Mouse (Mus musculus): ENCODE measurements around the gene Gas7. TPM values are rescaled to one million over a fixed set of nuclear protein-coding genes. Genes with fewer than 3 reads are reported as not detected.

The Gas7 gene
- polyA plus RNA-seq, 1 experiment: 14.2 TPM

DNA sequence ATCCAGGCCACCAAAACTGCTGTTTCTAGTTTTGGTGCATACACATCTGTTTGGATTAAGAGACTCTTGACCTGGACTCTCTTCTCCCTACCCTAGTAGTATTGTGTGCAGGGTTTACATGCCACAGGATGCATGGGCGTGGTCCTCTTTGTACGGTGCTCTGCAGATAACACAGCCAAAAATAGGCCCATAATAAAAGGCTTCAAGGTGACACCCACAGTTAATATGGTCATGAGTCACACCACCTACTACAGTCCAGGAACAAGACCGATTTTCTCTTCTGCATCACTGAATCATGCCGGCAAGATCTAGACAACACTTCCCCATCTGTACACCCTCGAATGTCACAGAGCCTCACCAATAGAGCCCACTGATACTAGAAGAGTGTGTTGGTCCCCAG lies 266.2 kb downstream of the Gas7 start:
- DNase-seq (ENCODE audit: low read depth): no peak

GRCm38 (mm10) chr11:67722399-67723156 lies 267.3 kb downstream of the Gas7 start:
- no peak for DNase-seq (ENCODE audit: low read depth)

DNA sequence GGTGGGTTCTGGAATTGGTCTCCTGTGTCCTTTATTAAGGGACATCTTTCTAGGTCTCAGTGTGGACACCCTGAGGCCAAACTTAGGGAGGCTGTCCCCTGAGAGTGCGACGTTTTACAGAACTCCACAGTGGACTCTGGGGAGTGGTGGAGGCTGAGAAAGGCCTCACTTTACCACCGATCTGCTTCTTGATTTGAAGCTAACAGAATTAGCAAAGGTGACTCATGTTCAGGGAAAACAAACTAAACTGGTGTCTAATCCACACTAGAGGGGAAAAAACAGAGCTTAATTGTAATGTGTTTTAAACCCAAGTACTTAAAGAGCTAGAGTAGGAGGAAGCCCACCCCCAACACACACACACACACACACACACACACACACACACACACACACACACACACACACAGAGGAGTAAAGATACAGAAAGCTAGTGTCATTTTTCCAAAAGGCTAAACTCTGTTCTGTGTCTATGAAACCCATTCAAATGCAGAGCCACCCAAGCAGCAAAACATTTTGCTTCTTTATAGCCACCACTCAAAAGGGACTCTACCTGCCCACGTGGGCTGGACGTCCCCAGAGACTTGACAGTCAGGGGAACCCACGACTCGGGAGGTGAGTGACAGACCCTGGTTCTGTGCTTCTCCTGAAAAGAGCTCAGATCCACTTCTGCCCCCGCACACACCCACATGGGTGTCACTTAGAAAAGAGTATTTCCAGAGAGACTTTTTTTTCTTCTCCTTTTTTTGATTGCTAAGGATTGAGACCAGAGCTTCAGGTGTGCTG lies 268.2 kb downstream of the Gas7 start:
- no peak for DNase-seq (ENCODE audit: low read depth)

GRCm38 (mm10) chr11:67727095-67727494 lies 271.9 kb downstream of the Gas7 start:
- DNase-seq (ENCODE audit: low read depth): no peak

DNA sequence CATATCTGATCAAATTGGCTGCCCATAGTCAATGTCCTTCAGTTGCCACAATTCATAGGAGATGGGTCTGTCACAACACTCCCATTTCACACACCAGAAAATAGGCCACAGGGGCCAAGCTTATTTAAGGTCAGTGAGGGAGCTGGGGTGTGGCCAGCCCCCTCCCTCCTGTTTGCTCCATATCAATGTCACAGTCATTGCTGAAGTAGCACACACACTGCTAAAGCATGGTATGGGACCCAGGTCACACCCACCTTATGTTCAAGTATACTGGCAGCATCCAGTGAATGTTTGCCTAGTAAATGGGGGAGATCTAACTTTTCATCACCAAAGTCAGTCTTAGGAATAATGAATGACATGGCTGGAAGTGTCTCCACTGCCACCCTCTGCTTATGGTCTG lies 273.5 kb downstream of the Gas7 start:
- DNase-seq (ENCODE audit: low read depth): no peak

DNA sequence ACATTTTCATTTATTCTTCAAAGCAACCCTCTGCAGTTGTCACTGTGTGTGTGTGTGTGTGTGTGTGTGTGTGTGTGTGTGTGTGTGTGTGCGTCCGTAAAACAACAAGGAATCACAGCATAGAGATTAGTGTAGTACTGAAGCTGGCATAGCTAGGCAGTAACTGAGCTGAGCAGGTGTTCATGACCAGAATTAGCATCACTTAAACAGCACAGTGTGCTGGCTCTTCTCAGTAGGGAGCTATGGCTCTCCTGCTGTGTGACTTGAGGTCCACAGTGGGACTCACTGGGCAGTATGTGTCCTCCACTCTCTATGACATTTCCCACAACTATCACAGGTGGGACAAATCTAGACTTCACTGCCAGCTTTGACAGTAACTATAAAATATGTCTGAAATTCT lies 275.8 kb downstream of the Gas7 start:
- no peak for DNase-seq (ENCODE audit: low read depth)

DNA sequence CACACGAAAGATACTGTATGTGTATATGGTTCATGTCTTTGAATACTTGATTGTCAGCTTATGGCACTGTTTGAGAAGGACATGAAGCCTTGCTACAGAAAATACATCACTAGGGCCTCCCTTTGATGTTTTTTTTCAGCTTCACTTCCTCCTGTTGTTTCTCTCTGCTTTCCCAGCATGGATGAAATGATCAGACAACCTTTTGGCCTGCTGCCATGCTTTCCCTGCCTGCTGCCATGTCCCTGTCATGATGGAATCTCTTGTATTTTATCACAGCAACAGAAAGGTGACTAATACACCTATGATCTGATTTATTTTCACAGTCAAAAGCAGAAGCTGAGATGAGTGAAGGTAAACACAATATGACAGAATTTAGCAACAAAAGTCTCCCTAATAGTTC lies 278.5 kb downstream of the Gas7 start:
- no peak for DNase-seq (ENCODE audit: low read depth)

- DNase-seq (ENCODE audit: low read depth): no peak
Observed at GRCm38 (mm10) chr11:67734597-67734996, 279.4 kb downstream of the Gas7 start.

- DNase-seq (ENCODE audit: low read depth): no peak
Observed at GRCm38 (mm10) chr11:67738345-67738744, 283.1 kb downstream of the Gas7 start.

Other genes starting within 250 kb of the Gas7 start
- gene Myh4, start 217.4 kb upstream of the Gas7 start, polyA plus RNA-seq (2012; rRNA removed): 0.03 and 0.27 TPM in 2 replicates
- gene Myh8, start 178.3 kb upstream of the Gas7 start, polyA plus RNA-seq (2012; rRNA removed): 0.05 and 0.09 TPM in 2 replicates
- gene Myh13, start 133.8 kb upstream of the Gas7 start, polyA plus RNA-seq (2012; rRNA removed): 0.28 and 0.56 TPM in 2 replicates
- not detected in 2 replicates for gene Rcvrn, start 239.9 kb downstream of the Gas7 start, polyA plus RNA-seq (2012; rRNA removed)